Mouse (Mus musculus) C2C12 (cell line): ENCODE data around the gene Plxna4.

Source experiments
- CTCF ChIP-seq: IDR thresholded peaks from one replicate; pipeline ENCODE4 v1.5.1; 2011; ENCODE audit not compliant: control insufficient read depth, insufficient read depth, insufficient read length
- FOSL1 ChIP-seq: IDR thresholded peaks from one replicate; pipeline ENCODE4 v1.8.0; 2011; ENCODE audit warnings: mild to moderate bottlenecking, low read length; ENCODE audit not compliant: poor library complexity, insufficient read depth, severe bottlenecking
- MYOD1 ChIP-seq: IDR thresholded peaks from one replicate; pipeline ENCODE4 v1.6.1; 2011; ENCODE audit warnings: low read depth; ENCODE audit not compliant: control insufficient read depth, insufficient read length
- USF1 ChIP-seq: IDR thresholded peaks from one replicate; pipeline ENCODE4 v1.6.1; 2011; ENCODE audit warnings: low read depth, mild to moderate bottlenecking, control low read depth, moderate library complexity

DNA sequence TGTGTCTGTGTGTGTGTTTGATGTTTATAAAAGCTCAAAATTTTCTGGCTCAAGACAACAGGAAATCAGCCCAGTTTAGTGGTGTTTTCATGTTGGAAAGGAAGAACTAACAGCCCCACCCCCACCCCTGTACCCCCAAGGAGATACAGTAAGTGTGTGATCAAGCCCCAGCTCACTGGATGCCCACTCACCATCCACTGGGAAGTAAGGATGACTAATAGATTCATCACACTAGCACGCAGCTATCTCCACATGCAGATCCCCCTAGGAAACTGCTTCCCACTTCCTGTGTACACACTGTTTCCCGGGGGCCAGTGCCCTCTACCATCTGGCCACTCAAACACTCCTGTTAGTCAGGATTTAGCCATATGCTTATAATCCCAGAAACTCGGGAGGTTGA is 17.5 kb downstream of the Plxna4 start:
- TF ChIP-seq MYOD1 (no peak), CTCF (no peak), USF1 (no peak), FOSL1 (no peak)
